Mouse (Mus musculus) layer of hippocampus, adult 11-12 months (tissue): ENCODE measurements around the gene Poldip3.

Source experiments
- DNase-seq: peaks from one replicate; pipeline ENCODE4 v3.0.0; 2022; ENCODE audit warnings: low spot score

Poldip3 gene

DNA sequence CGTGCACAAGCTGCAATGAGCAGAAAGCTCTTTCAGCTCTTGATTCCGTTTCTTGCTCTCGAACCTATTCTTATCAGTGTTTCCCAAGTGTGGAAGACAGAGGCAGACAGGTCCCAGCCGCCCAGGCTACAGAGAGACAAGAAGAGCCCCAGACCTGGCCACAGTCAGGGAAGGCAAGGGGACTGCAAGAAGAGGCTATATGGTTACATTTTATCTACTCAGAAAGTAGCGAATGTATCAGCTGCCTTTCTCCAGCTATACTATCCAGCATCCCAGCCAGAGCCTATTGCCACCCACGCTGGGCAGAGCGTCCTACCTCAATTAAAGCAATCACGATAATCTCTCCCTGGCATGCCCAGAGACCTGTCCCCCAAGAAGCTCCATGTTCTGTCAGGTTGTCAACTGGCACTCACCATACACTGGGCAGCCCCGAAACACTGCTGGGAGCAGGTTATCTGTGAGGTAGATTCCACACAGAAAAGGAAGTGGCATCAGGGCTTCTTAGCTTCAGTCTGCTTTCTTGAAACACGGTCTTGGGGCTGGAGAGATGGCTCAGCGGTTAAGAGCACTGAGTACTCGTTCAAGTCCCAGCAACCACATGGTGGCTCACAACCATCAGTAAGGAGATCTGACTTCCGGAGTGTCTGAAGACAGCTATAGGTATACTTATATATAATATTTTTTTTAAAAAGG lies 62.4 kb downstream of the Poldip3 start:
- DNase-seq, result no peak

DNA sequence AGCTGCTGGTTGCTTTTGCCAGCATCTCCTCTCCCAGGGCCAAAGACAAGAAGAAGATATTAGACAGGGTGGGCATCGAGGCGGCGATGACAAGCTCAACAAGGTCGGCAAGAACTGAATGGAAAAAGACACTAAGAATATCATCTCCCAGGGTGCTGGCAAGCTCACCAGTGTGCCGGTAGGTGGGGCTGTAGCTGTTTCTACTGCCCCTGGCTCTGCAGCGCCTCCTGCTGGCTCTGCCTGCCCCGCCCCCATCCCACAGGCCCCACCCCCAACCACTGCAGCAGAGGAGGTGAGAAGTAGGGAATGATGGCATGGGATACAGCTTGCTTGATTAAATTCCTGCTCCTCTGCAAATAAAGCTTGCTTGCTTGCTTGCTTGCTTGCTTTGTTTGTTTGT lies 63.3 kb downstream of the Poldip3 start:
- DNase-seq, result peak; percentile 32

DNA sequence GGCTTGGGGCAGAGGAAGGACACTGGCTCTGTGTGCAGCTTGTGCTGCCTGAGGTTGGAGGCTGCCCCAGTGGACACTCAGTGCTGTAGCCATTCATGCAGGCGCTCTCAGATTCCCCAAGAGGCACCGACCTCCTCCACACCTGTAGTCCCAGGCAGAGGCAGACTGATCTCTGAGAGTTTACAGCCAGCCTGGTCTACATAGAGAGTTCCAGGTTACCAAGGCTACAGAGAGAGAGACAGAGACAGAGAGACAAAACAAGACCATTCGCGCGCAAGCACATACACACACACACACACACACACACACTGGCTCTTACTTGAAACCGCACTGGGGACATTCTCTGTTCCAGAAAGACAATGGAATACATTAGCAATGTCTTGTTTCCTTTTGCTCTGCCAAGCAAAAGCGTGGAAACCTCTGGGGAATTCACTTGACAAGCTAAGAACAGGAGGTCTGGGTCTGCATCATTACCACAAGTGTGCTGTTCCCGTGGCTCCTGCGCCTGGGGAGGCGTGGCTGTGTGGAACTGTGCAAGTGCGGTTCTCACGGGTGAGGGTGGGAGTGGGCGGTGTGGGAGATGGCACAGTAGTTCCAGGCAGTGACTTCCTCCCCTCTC lies 65.1 kb downstream of the Poldip3 start:
- DNase-seq, result peak; percentile 37

DNA sequence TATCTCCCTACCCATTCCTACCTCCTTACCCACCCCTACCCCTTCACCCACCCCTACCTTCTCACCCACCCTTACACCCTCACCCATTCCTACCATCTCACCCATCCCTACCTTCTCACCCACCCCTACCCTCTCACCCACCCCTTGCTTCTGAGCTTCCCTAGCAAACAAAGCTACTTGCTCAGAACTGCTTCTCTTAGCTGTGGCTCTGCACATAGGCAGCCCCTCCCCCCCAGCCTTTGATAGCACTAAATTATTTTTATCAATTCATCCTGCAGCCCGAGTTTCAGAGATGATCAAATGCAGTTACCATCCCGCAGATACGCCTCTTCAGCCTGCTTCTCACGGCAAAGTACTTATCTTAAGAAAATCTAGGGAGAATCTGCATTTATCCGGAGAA lies 65.7 kb downstream of the Poldip3 start:
- DNase-seq, result no peak
